Mouse (Mus musculus) stomach, embryonic 16.5 days (tissue): ENCODE measurements around the gene Epb41l2. TPM values are rescaled to one million over a fixed set of nuclear protein-coding genes. Genes with fewer than 3 reads are reported as not detected.
A peak's percentile ranks its signal among the peaks of the same experiment; 100 is the strongest.

Experiments
- ATAC-seq: fragments of 200-750 bp; cut with Nextera tagmentation; 2 replicates; pipeline ENCODE4 v1.8.0; 2017; ENCODE audit warnings: moderate number of reproducible peaks, moderate TSS enrichment; ENCODE audit not compliant: insufficient read depth, low FRiP score
- H3K27ac ChIP-seq: fragments of 300-500 bp; sonication (generic); 2 replicates; pipeline ENCODE4 v1.5.1; 2014; ENCODE audit warnings: low read length
- H3K27me3 ChIP-seq: fragments of 300-500 bp; sonication (generic); 2 replicates; pipeline ENCODE4 v1.6.1; 2014; ENCODE audit warnings: low read length, control low read depth, mixed read lengths; ENCODE audit not compliant: control insufficient read depth, insufficient read depth
- H3K36me3 ChIP-seq: fragments of 300-500 bp; sonication (generic); 2 replicates; pipeline ENCODE4 v1.6.1; 2014; ENCODE audit warnings: low read length; ENCODE audit not compliant: control insufficient read depth, insufficient read depth
- H3K4me1 ChIP-seq: fragments of 300-500 bp; sonication (generic); 2 replicates; pipeline ENCODE4 v1.6.1; 2014; ENCODE audit warnings: low read length, control low read depth, mixed read lengths; ENCODE audit not compliant: control insufficient read depth, insufficient read depth
- H3K4me2 ChIP-seq: fragments of 300-500 bp; sonication (generic); 2 replicates; pipeline ENCODE4 v1.6.1; 2014; ENCODE audit warnings: low read depth, low read length, mixed read lengths
- H3K4me3 ChIP-seq: fragments of 300-500 bp; sonication (generic); replicated peaks from 2 replicates; pipeline ENCODE4 v1.5.1; 2014; ENCODE audit warnings: mild to moderate bottlenecking, low read length
- H3K9ac ChIP-seq: fragments of 300-500 bp; sonication (generic); 2 replicates; pipeline ENCODE4 v1.6.1; 2014; ENCODE audit warnings: low read length
- H3K9me3 ChIP-seq: fragments of 300-500 bp; sonication (generic); replicated peaks from 2 replicates; pipeline ENCODE4 v1.6.1; 2016; ENCODE audit warnings: low read length, control low read depth; ENCODE audit not compliant: control insufficient read depth
- WGBS: fragments of 180-500 bp; shearing (Covaris S2); extraction: QIAGEN DNeasy Blood & Tissue Kit; methylation state at CpG from one replicate; pipeline ENCODE4 v1.1.7; 2014; 5-methylcytosine and 5-hydroxymethylcytosine counted together
- polyA plus RNA-seq: library from polyadenylated mRNA; unstranded; fragments of >200 nt; fragmentation: Nextera tagmentation; extraction: Ambion mirVana; gene quantifications from 2 replicates; pipeline ENCODE4 v1.2.1, GENCODE M21; 2015

Gene Epb41l2
- polyA plus RNA-seq, 1 experiment from 2014 or later, result 60.9 TPM

DNA sequence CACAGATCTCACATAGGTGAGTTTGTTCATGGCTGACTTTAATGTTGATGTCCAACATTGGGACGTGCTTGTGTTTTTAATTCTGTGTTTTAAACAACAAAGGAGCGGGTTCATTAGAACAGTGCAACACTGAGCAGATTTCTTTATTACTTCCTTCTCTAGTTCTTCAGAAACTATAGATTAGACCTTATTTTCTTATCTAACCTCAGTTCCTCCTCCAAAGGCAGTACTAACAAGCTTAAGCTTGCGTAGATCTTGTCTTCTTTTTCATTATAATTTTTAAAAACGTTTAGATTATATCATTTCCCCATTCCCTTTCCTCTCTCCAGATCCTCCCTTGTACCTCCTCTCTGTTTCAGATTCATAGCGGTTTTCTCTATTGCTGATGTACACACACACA, 57.1 kb downstream of the Epb41l2 start:
- ATAC-seq, result no peak
- Histone ChIP-seq H3K27me3 (no peaks in the 10 kb centered on the region), H3K9ac (no peak overlapping the region), H3K4me1 (no peaks in the 10 kb centered on the region), H3K4me2 (no peak overlapping the region), H3K9me3 (no peaks in the 10 kb centered on the region), H3K27ac (no peak overlapping the region), H3K4me3 (no peak overlapping the region), H3K36me3 (no peaks in the 10 kb centered on the region)
- 74% methylated on average over 5 of the region's 5 CpGs for WGBS

- Histone ChIP-seq H3K27me3 (no peaks in the 10 kb centered on the region), H3K9me3 (no peaks in the 10 kb centered on the region), H3K4me2 (no peak overlapping the region), H3K27ac (peak overlapping the region; percentile 71), H3K9ac (no peak overlapping the region), H3K36me3 (no peaks in the 10 kb centered on the region), H3K4me3 (no peak overlapping the region), H3K4me1 (peaks cover 34% of the 10 kb centered on the region)
- 23% methylated on average over 1 of the region's 1 CpGs for WGBS
- ATAC-seq, result peak; percentile 80; the same call in 1 of the 2 replicates
Measured at GRCm38 (mm10) chr10:25426058-25426457, 66.5 kb downstream of the Epb41l2 start.

- H3K9me3 ChIP-seq, result no peaks in the 10 kb centered on the region
- no peaks in the 10 kb centered on the region for H3K36me3 ChIP-seq
- H3K27me3 ChIP-seq, result no peaks in the 10 kb centered on the region
- 22% methylated on average over 4 of the region's 4 CpGs for WGBS
- peaks cover 39% of the 10 kb centered on the region for H3K4me1 ChIP-seq
- no peak overlapping the region for H3K4me2 ChIP-seq
- H3K9ac ChIP-seq, result no peak overlapping the region
- ATAC-seq, result peak; percentile 54; the same call in 1 of the 2 replicates
- H3K27ac ChIP-seq, result peak overlapping the region; percentile 71
- no peak overlapping the region for H3K4me3 ChIP-seq
Measured at GRCm38 (mm10) chr10:25426814-25427213, 67.2 kb downstream of the Epb41l2 start.

GRCm38 (mm10) chr10:25427523-25427922, 67.9 kb downstream of the Epb41l2 start:
- no peak overlapping the region; the same call in 1 of the 2 replicates for H3K4me2 ChIP-seq
- no peaks in the 10 kb centered on the region for H3K9me3 ChIP-seq
- H3K4me3 ChIP-seq, result no peak overlapping the region
- peaks cover 42% of the 10 kb centered on the region for H3K4me1 ChIP-seq
- 25% methylated on average over 7 of the region's 7 CpGs for WGBS
- no peaks in the 10 kb centered on the region for H3K27me3 ChIP-seq
- peak; percentile 66 for ATAC-seq
- no peaks in the 10 kb centered on the region for H3K36me3 ChIP-seq
- H3K9ac ChIP-seq, result no peak overlapping the region
- peak overlapping the region; percentile 71 for H3K27ac ChIP-seq

GRCm38 (mm10) chr10:25428658-25429057, 69.1 kb downstream of the Epb41l2 start:
- 87% methylated on average over 5 of the region's 5 CpGs for WGBS
- Histone ChIP-seq H3K4me1 (peaks cover 51% of the 10 kb centered on the region), H3K9ac (no peak overlapping the region), H3K4me3 (no peak overlapping the region), H3K27me3 (no peaks in the 10 kb centered on the region), H3K9me3 (no peaks in the 10 kb centered on the region), H3K36me3 (no peaks in the 10 kb centered on the region), H3K27ac (no peak overlapping the region), H3K4me2 (no peak overlapping the region)
- no peak for ATAC-seq

GRCm38 (mm10) chr10:25429346-25429745, 69.7 kb downstream of the Epb41l2 start:
- no peak overlapping the region for H3K27ac ChIP-seq
- WGBS, result 78% methylated on average over 4 of the region's 4 CpGs
- no peak for ATAC-seq
- no peak overlapping the region for H3K4me2 ChIP-seq
- H3K36me3 ChIP-seq, result no peaks in the 10 kb centered on the region
- no peaks in the 10 kb centered on the region for H3K9me3 ChIP-seq
- H3K27me3 ChIP-seq, result no peaks in the 10 kb centered on the region
- peaks cover 54% of the 10 kb centered on the region for H3K4me1 ChIP-seq
- no peak overlapping the region for H3K4me3 ChIP-seq
- H3K9ac ChIP-seq, result no peak overlapping the region

DNA sequence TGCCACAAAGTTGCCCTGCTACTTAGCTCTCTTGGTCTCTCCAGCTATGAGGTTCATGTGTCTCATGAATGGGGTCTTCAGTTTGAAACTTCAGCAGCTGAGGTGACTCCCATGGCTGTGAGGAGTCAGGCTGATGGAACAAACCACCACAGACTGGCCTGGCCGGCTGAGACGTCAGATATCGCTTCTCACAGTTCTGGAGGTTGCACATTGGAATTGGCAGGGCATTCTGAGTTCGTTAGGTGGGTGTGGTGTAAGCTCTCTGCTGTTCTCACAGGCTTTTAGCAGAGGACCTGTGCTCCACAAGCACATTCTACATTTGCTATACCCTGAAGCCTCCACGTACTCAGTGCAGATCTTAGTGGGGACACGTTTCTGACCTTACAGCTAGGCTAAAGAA, 71.3 kb downstream of the Epb41l2 start:
- no peak overlapping the region for H3K4me2 ChIP-seq
- peak; percentile 20; the same call in 1 of the 2 replicates for ATAC-seq
- WGBS, result 28% methylated on average over 6 of the region's 6 CpGs
- H3K27me3 ChIP-seq, result no peaks in the 10 kb centered on the region
- no peak overlapping the region for H3K4me3 ChIP-seq
- H3K9ac ChIP-seq, result peak overlapping the region; percentile 39; the same call in 1 of the 2 replicates
- H3K4me1 ChIP-seq, result peaks cover 59% of the 10 kb centered on the region
- no peaks in the 10 kb centered on the region for H3K36me3 ChIP-seq
- peak overlapping the region; percentile 56 for H3K27ac ChIP-seq
- no peaks in the 10 kb centered on the region for H3K9me3 ChIP-seq

- no peaks in the 10 kb centered on the region for H3K9me3 ChIP-seq
- peak overlapping the region; percentile 34 for H3K27ac ChIP-seq
- peaks cover 47% of the 10 kb centered on the region for H3K4me1 ChIP-seq
- H3K4me2 ChIP-seq, result peak overlapping the region; percentile 1; the same call in 1 of the 2 replicates
- no peak overlapping the region for H3K4me3 ChIP-seq
- no peaks in the 10 kb centered on the region for H3K27me3 ChIP-seq
- H3K36me3 ChIP-seq, result no peaks in the 10 kb centered on the region
- ATAC-seq, result 0 out of 2 replicates have a peak, but pooled peaks have one; percentile 30
- H3K9ac ChIP-seq, result no peak overlapping the region
- 33% methylated on average over 10 of the region's 10 CpGs for WGBS
Measured at GRCm38 (mm10) chr10:25432351-25432750, 72.8 kb downstream of the Epb41l2 start.

GRCm38 (mm10) chr10:25432938-25433337, 73.3 kb downstream of the Epb41l2 start:
- peak overlapping the region; percentile 38 for H3K27ac ChIP-seq

More at GRCm38 (mm10) chr10:25432938-25433337, 73.3 kb downstream of the Epb41l2 start:
- WGBS, result 45% methylated on average over 5 of the region's 5 CpGs
- Histone ChIP-seq H3K36me3 (no peaks in the 10 kb centered on the region), H3K4me2 (peak overlapping the region; percentile 1; the same call in 1 of the 2 replicates), H3K4me1 (peaks cover 41% of the 10 kb centered on the region), H3K9ac (no peak overlapping the region), H3K9me3 (no peaks in the 10 kb centered on the region), H3K27me3 (no peaks in the 10 kb centered on the region), H3K4me3 (no peak overlapping the region)
- no peak for ATAC-seq
